In genomic region chrX:143931400-143932185, GRCm38 (mm10) we compare ENCODE assay signal across 13 mouse cellular contexts. TPM values are rescaled to one million over a fixed set of nuclear protein-coding genes. Genes with fewer than 3 reads are reported as not detected.
DNase-seq lines count a peak whose midpoint lies in the region; ATAC-seq lines count a peak whose summit lies in the region.
"Had no signal": no experiment of that assay in that cellular context is flagged by ENCODE, and none has a peak within 500 bp of the region (broad histone marks: within the 10 kb centered on the region; RNA-seq: fewer than 3 reads in every experiment).

No protein-coding gene starts in this region.

- peaks cover 53% of the 10 kb centered on the region for H3K27me3 ChIP-seq in embryonic facial prominence, embryonic 10.5 days (replicated peaks; ENCODE audit: low read depth, poor library complexity, severe bottlenecking)
- no peaks in the 10 kb centered on the region; the same call in 1 of the 2 replicates for H3K27me3 ChIP-seq in hindbrain, embryonic 14.5 days (ENCODE audit: control insufficient read depth, insufficient read depth, low read length)
- H3K27me3 ChIP-seq in midbrain, embryonic 14.5 days (ENCODE audit: control insufficient read depth, insufficient read depth, low read length) = no peaks in the 10 kb centered on the region

- H3K36me3 ChIP-seq in embryonic facial prominence, embryonic 10.5 days (replicated peaks) = no peaks in the 10 kb centered on the region
- H3K36me3 ChIP-seq in hindbrain, embryonic 14.5 days (replicated peaks; ENCODE audit: control insufficient read depth, insufficient read depth) = peaks cover 10% of the 10 kb centered on the region; the same call in 1 of the 2 replicates
- H3K36me3 ChIP-seq in midbrain, embryonic 14.5 days (ENCODE audit: control insufficient read depth, insufficient read depth, low read length) = 0 out of 2 replicates have a peak, but pooled peaks cover 6% of the 10 kb centered on the region
- H3K36me3 ChIP-seq: embryonic facial prominence, embryonic 13.5 days had no signal

- H3K9me3 ChIP-seq in embryonic facial prominence, embryonic 10.5 days = no peaks in the 10 kb centered on the region
- no peaks in the 10 kb centered on the region for H3K9me3 ChIP-seq in hindbrain, embryonic 14.5 days (ENCODE audit: control insufficient read depth, low read length)
- no peaks in the 10 kb centered on the region for H3K9me3 ChIP-seq in midbrain, embryonic 14.5 days (ENCODE audit: control insufficient read depth, low read length)
- H3K9me3 ChIP-seq: embryonic facial prominence, embryonic 13.5 days had no signal

- ATAC-seq in hindbrain, embryonic 14.5 days (ENCODE audit: low FRiP score) = peak; percentile 60; the same call in 1 of the 2 replicates
- peak; percentile 86 for ATAC-seq in midbrain, embryonic 14.5 days (ENCODE audit: low FRiP score, low TSS enrichment)
- ATAC-seq in erythroblast, adult 5-6 weeks (replicated peaks; ENCODE audit: low FRiP score, poor library complexity, severe bottlenecking) = no peak

- H3K4me1 ChIP-seq in embryonic facial prominence, embryonic 10.5 days = no peaks in the 10 kb centered on the region
- peaks cover 17% of the 10 kb centered on the region; the same call in 1 of the 2 replicates for H3K4me1 ChIP-seq in hindbrain, embryonic 14.5 days (replicated peaks; ENCODE audit: control insufficient read depth, insufficient read depth, low read length)
- H3K4me1 ChIP-seq in midbrain, embryonic 14.5 days (ENCODE audit: control insufficient read depth, insufficient read depth, low read length) = peaks cover 31% of the 10 kb centered on the region
- H3K4me1 ChIP-seq: embryonic facial prominence, embryonic 13.5 days had no signal

- H3K4me2 ChIP-seq in hindbrain, embryonic 14.5 days (replicated peaks) = peak overlapping the region; percentile 62
- H3K4me2 ChIP-seq in midbrain, embryonic 14.5 days (ENCODE audit: low read length) = peak overlapping the region; percentile 61
- H3K4me2 ChIP-seq: embryonic facial prominence, embryonic 13.5 days had no signal

- no peak overlapping the region for H3K27ac ChIP-seq in embryonic facial prominence, embryonic 10.5 days (replicated peaks)
- H3K27ac ChIP-seq in hindbrain, embryonic 14.5 days = peak overlapping the region; percentile 94
- H3K27ac ChIP-seq in midbrain, embryonic 14.5 days (replicated peaks; ENCODE audit: low read depth, low read length) = peak overlapping the region; percentile 89
- H3K27ac ChIP-seq: embryonic facial prominence, embryonic 13.5 days; macrophage had no signal

- H3K4me3 ChIP-seq in embryonic facial prominence, embryonic 10.5 days = peak overlapping the region; percentile 16; the same call in 1 of the 2 replicates
- H3K4me3 ChIP-seq in hindbrain, embryonic 14.5 days (replicated peaks; ENCODE audit: low read length) = peak overlapping the region; percentile 42
- peak overlapping the region; percentile 43 for H3K4me3 ChIP-seq in midbrain, embryonic 14.5 days (replicated peaks; ENCODE audit: low read depth, low read length)
- H3K4me3 ChIP-seq: embryonic facial prominence, embryonic 13.5 days had no signal

- DNase-seq in cerebellum, postnatal 10 days = peak; percentile 72
- DNase-seq in cerebellum, postnatal 36 days = no peak
- no peak for DNase-seq in embryonic facial prominence, embryonic 10.5 days (ENCODE audit: low spot score)
- peak; percentile 42 for DNase-seq in hindbrain, embryonic 14.5 days (ENCODE audit: low spot score)
- peak; percentile 74 for DNase-seq in midbrain, embryonic 14.5 days
- DNase-seq in adrenal gland, postnatal 4 days (ENCODE audit: low spot score in 2 of 2) = no peak
- DNase-seq in heart, adult 9 months (ENCODE audit: low spot score in 2 of 2) = no peak
- DNase-seq: heart, adult 11 months; kidney, postnatal 36 days had no signal

- peak overlapping the region; percentile 79 for H3K9ac ChIP-seq in hindbrain, embryonic 14.5 days
- H3K9ac ChIP-seq in midbrain, embryonic 14.5 days (replicated peaks; ENCODE audit: low read length) = peak overlapping the region; percentile 70
- H3K9ac ChIP-seq: embryonic facial prominence, embryonic 13.5 days had no signal

- WGBS in embryonic facial prominence, embryonic 10.5 days = 48% methylated on average over 6 of the region's 6 CpGs
- WGBS in hindbrain, embryonic 14.5 days = 23% methylated on average over 6 of the region's 6 CpGs
- WGBS in midbrain, embryonic 14.5 days = 33% methylated on average over 6 of the region's 6 CpGs

RNA-seq across cellular contexts. Expression of gene Dcx, which starts 1.5 kb away (rescaled TPM):
- 14.1 and 17.1 TPM in 2 replicates for polyA plus RNA-seq in embryonic facial prominence, embryonic 10.5 days (2016; fragmentation: Nextera tagmentation; extraction: Ambion mirVana)
- 346 and 357 TPM in 2 replicates for polyA plus RNA-seq in hindbrain, embryonic 14.5 days (2014; fragmentation: Nextera tagmentation; extraction: Ambion mirVana)
- polyA plus RNA-seq in midbrain, embryonic 14.5 days (2014; fragmentation: Nextera tagmentation; extraction: Ambion mirVana) = 226 and 377 TPM in 2 replicates
- 10 to 100 TPM in 1 of 2 experiments, 1 to 10 TPM in 1; 8.7 to 13.4 TPM for total RNA-seq in adrenal gland, postnatal 4 days (2021)
- not detected in 2 replicates for total RNA-seq in erythroblast, adult 5-6 weeks (2015; ENCODE audit: low replicate concordance)
- total RNA-seq in erythroblast, adult 5-6 weeks (2017; ENCODE audit: low replicate concordance) = not detected in 2 replicates
- total RNA-seq: hematopoietic stem cell, adult 5-6 weeks had no signal
- polyA plus RNA-seq: macrophage had no signal

Comparison
In these comparisons a context has a peak if more than half of its experiments do, and no peak if none do; other contexts are left out.
1. DNase-seq: peak in cerebellum, postnatal 10 days (2 of 2), hindbrain, embryonic 14.5 days (single experiment) and midbrain, embryonic 14.5 days (single experiment); none in cerebellum, postnatal 36 days (0 of 2), embryonic facial prominence, embryonic 10.5 days (single experiment), adrenal gland, postnatal 4 days (0 of 2) and heart, adult 9 months (0 of 2).
2. RNA of gene Dcx, which starts 1.5 kb away (polyA plus RNA-seq): 226 to 377 TPM in midbrain, embryonic 14.5 days and 346 to 357 TPM in hindbrain, embryonic 14.5 days; 14.1 to 17.1 TPM in embryonic facial prominence, embryonic 10.5 days; every median in the first group is over 10 times any median in the second.
3. Peak in every context shown above with its lines, with median percentiles within 50 percentile points of each other: H3K4me3 ChIP-seq.